Mouse (Mus musculus) testis, adult 2 months (tissue): ENCODE data around the gene Atp13a2. TPM values are rescaled to one million over a fixed set of nuclear protein-coding genes. Genes with fewer than 3 reads are reported as not detected.

Experiments used
- H3K27ac ChIP-seq: fragments of 200-500 bp; 2 replicates; pipeline ENCODE4 v1.5.1; 2012; ENCODE audit warnings: low read depth, low read length; ENCODE audit not compliant: control insufficient read depth, insufficient read depth
- H3K27me3 ChIP-seq: fragments of 200-500 bp; 2 replicates; pipeline ENCODE4 v1.6.1; 2012; ENCODE audit warnings: mild to moderate bottlenecking, low read length, moderate library complexity; ENCODE audit not compliant: control insufficient read depth, insufficient read depth
- H3K36me3 ChIP-seq: fragments of 200-500 bp; 2 replicates; pipeline ENCODE4 v1.6.1; 2012; ENCODE audit warnings: mild to moderate bottlenecking, low read length; ENCODE audit not compliant: control insufficient read depth, insufficient read depth
- H3K4me1 ChIP-seq: fragments of 200-500 bp; 2 replicates; pipeline ENCODE4 v1.6.1; 2012; ENCODE audit warnings: low read length; ENCODE audit not compliant: control insufficient read depth, insufficient read depth
- H3K4me3 ChIP-seq: fragments of 200-500 bp; 2 replicates; pipeline ENCODE4 v1.5.1; 2012; ENCODE audit warnings: low read depth, mild to moderate bottlenecking, low read length, moderate library complexity, mixed read lengths; ENCODE audit not compliant: control insufficient read depth
- CTCF ChIP-seq: fragments of 200-500 bp; IDR thresholded peaks from 2 replicates; pipeline ENCODE4 v1.5.1; 2012; ENCODE audit warnings: low read depth, mild to moderate bottlenecking, inconsistent platforms, low read length, moderate library complexity; ENCODE audit not compliant: control insufficient read depth, insufficient read depth, insufficient replicate concordance
- POLR2A ChIP-seq: fragments of 200-500 bp; IDR thresholded peaks from 2 replicates; pipeline ENCODE4 v1.6.1; 2012; ENCODE audit warnings: low read depth, mild to moderate bottlenecking, inconsistent platforms, low read length, moderate library complexity; ENCODE audit not compliant: control insufficient read depth
- polyA plus RNA-seq: library from polyadenylated mRNA; depleted of rRNA; stranded (reverse); fragments of >200 nt; gene quantifications from 2 replicates; pipeline ENCODE4 v1.2.3, GENCODE M21; 2012

Atp13a2 gene
- polyA plus RNA-seq, 1 experiment = 41.6 TPM

- no peaks in the 10 kb centered on the region for H3K36me3 ChIP-seq
- H3K27me3 ChIP-seq = no peaks in the 10 kb centered on the region
- H3K4me1 ChIP-seq = peaks cover 2% of the 10 kb centered on the region; the same call in 1 of the 2 replicates
- H3K27ac ChIP-seq = no peak overlapping the region
- no peak overlapping the region for H3K4me3 ChIP-seq
- no peak for TF ChIP-seq POLR2A
- TF ChIP-seq CTCF = no peak
Observed at GRCm38 (mm10) chr4:141021614-141021929, 34.9 kb downstream of the Atp13a2 start.

- Histone ChIP-seq H3K27ac (0 out of 2 replicates have a peak overlapping the region, but pooled peaks have one; percentile 19), H3K27me3 (no peaks in the 10 kb centered on the region), H3K4me1 (peaks cover 2% of the 10 kb centered on the region; the same call in 1 of the 2 replicates), H3K36me3 (no peaks in the 10 kb centered on the region), H3K4me3 (no peak overlapping the region)
- no peak for TF ChIP-seq POLR2A
- no peak for TF ChIP-seq CTCF
Observed at GRCm38 (mm10) chr4:141024052-141024451, 37.4 kb downstream of the Atp13a2 start.

- TF ChIP-seq CTCF (no peak), POLR2A (no peak)
- Histone ChIP-seq H3K36me3 (no peaks in the 10 kb centered on the region), H3K27ac (no peak overlapping the region), H3K4me1 (peaks cover 2% of the 10 kb centered on the region; the same call in 1 of the 2 replicates), H3K4me3 (no peak overlapping the region), H3K27me3 (no peaks in the 10 kb centered on the region)
Observed at GRCm38 (mm10) chr4:141024992-141025391, 38.3 kb downstream of the Atp13a2 start.

- Histone ChIP-seq H3K4me1 (no peaks in the 10 kb centered on the region), H3K4me3 (no peak overlapping the region), H3K27ac (no peak overlapping the region), H3K27me3 (no peaks in the 10 kb centered on the region), H3K36me3 (no peaks in the 10 kb centered on the region)
- TF ChIP-seq POLR2A (no peak), CTCF (no peak)
Observed at GRCm38 (mm10) chr4:141030541-141031206, 44.0 kb downstream of the Atp13a2 start.

GRCm38 (mm10) chr4:141031733-141032132 lies 45.1 kb downstream of the Atp13a2 start:
- Histone ChIP-seq H3K27ac (no peak overlapping the region), H3K36me3 (no peaks in the 10 kb centered on the region), H3K4me3 (no peak overlapping the region), H3K27me3 (no peaks in the 10 kb centered on the region), H3K4me1 (no peaks in the 10 kb centered on the region)
- peak; percentile 94 for TF ChIP-seq CTCF
- TF ChIP-seq POLR2A = no peak

- Histone ChIP-seq H3K27me3 (no peaks in the 10 kb centered on the region), H3K27ac (no peak overlapping the region), H3K4me1 (no peaks in the 10 kb centered on the region), H3K36me3 (no peaks in the 10 kb centered on the region), H3K4me3 (no peak overlapping the region)
- TF ChIP-seq POLR2A (no peak), CTCF (no peak)
Observed at GRCm38 (mm10) chr4:141033606-141034549, 47.2 kb downstream of the Atp13a2 start.

GRCm38 (mm10) chr4:141041117-141041516 lies 54.4 kb downstream of the Atp13a2 start:
- Histone ChIP-seq H3K27ac (peak overlapping the region; percentile 63), H3K4me1 (peaks cover 10% of the 10 kb centered on the region; the same call in 1 of the 2 replicates), H3K27me3 (no peaks in the 10 kb centered on the region), H3K36me3 (no peaks in the 10 kb centered on the region), H3K4me3 (peak overlapping the region; percentile 83)
- TF ChIP-seq POLR2A (no peak), CTCF (no peak)
